ENCODE assay signal across 8 mouse cellular contexts in genomic region chr19:3321617-3322016, GRCm38 (mm10). TPM values are rescaled to one million over a fixed set of nuclear protein-coding genes. Genes with fewer than 3 reads are reported as not detected.
A peak's percentile ranks its signal among the peaks of the same experiment; 100 is the strongest.
DNase-seq lines count a peak whose midpoint lies in the region; ATAC-seq and TF ChIP-seq lines count a peak whose summit lies in the region.

No protein-coding gene starts in this region.

- TF ChIP-seq CTCF in G1E (IDR thresholded peaks at IDR 0.05; ENCODE audit: low read depth, low read length) = no peak
- TF ChIP-seq CTCF in gastrocnemius, adult 2 months (IDR thresholded peaks at IDR 0.05) = no peak
- no peak for TF ChIP-seq CTCF in liver, adult 2 months (IDR thresholded peaks at IDR 0.05; ENCODE audit: low read depth, low read length)

- H3K4me1 ChIP-seq in erythroblast, embryonic 14.5 days (ENCODE audit: control insufficient read depth) = peaks cover 59% of the 10 kb centered on the region
- peaks cover 71% of the 10 kb centered on the region for H3K4me1 ChIP-seq in G1E (ENCODE audit: insufficient read depth, low read depth, low read length)
- peaks cover 35% of the 10 kb centered on the region for H3K4me1 ChIP-seq in hindbrain, embryonic 15.5 days (replicated peaks)
- peaks cover 21% of the 10 kb centered on the region for H3K4me1 ChIP-seq in liver, adult 2 months (ENCODE audit: control insufficient read depth, insufficient read depth, low read length)
- peaks cover 50% of the 10 kb centered on the region for H3K4me1 ChIP-seq in neural tube, embryonic 13.5 days (replicated peaks)
- H3K4me1 ChIP-seq in forebrain, embryonic 11.5 days (replicated peaks; ENCODE audit: control insufficient read depth, insufficient read depth, low read length) = peaks cover 20% of the 10 kb centered on the region; the same call in 1 of the 2 replicates

- WGBS in hindbrain, embryonic 15.5 days = 8% methylated on average over 11 of the region's 11 CpGs
- 4% methylated on average over 11 of the region's 11 CpGs for WGBS in liver, adult 2 months
- 4% methylated on average over 11 of the region's 11 CpGs for WGBS in neural tube, embryonic 13.5 days
- 8% methylated on average over 11 of the region's 11 CpGs for WGBS in forebrain, embryonic 11.5 days

- no peak for ATAC-seq in erythroblast, adult 5-6 weeks (replicated peaks; ENCODE audit: low FRiP score, poor library complexity, severe bottlenecking)
- peak; percentile 65 for ATAC-seq in G1E (ENCODE audit: extremely low read depth, insufficient number of reproducible peaks, low FRiP score, poor library complexity, severe bottlenecking)
- no peak for ATAC-seq in hindbrain, embryonic 15.5 days (ENCODE audit: low FRiP score, low read depth)
- no peak for ATAC-seq in neural tube, embryonic 13.5 days (ENCODE audit: low read depth)
- ATAC-seq in forebrain, embryonic 11.5 days (replicated peaks; ENCODE audit: low FRiP score) = no peak

- H3K27me3 ChIP-seq in erythroblast, embryonic 14.5 days (ENCODE audit: control insufficient read depth) = no peaks in the 10 kb centered on the region
- H3K27me3 ChIP-seq in G1E (ENCODE audit: insufficient read depth, low read length) = peaks cover 2% of the 10 kb centered on the region; the same call in 1 of the 2 replicates
- peaks cover 36% of the 10 kb centered on the region for H3K27me3 ChIP-seq in hindbrain, embryonic 15.5 days
- no peaks in the 10 kb centered on the region for H3K27me3 ChIP-seq in liver, adult 2 months (ENCODE audit: control insufficient read depth, insufficient read depth, low read length)
- H3K27me3 ChIP-seq in neural tube, embryonic 13.5 days = peaks cover 64% of the 10 kb centered on the region
- peaks cover 23% of the 10 kb centered on the region for H3K27me3 ChIP-seq in forebrain, embryonic 11.5 days (ENCODE audit: control insufficient read depth, insufficient read depth, low read length)

- intact Hi-C loops in gastrocnemius, adult 2 months (cut with DNase I) = loop anchor here (2.0 to 5.0 kb wide), 2 partner anchors 36 to 39 kb away; partner anchors contain the start of genes Ighmbp2 and Mrpl21

- 0 out of 2 replicates have a peak, but pooled peaks have one; percentile 7 for TF ChIP-seq POLR2A in liver, adult 2 months (IDR thresholded peaks at IDR 0.05; ENCODE audit: extremely low read depth, insufficient read depth, low read length)

- H3K9ac ChIP-seq in hindbrain, embryonic 15.5 days = no peak overlapping the region
- peak overlapping the region; percentile 16 for H3K9ac ChIP-seq in liver, adult 2 months (ENCODE audit: low read depth, low read length)
- H3K9ac ChIP-seq in neural tube, embryonic 13.5 days = no peak overlapping the region
- H3K9ac ChIP-seq in forebrain, embryonic 11.5 days (ENCODE audit: low read length) = no peak overlapping the region

- peak overlapping the region; percentile 76 for H3K4me3 ChIP-seq in erythroblast, embryonic 14.5 days (replicated peaks)
- H3K4me3 ChIP-seq in G1E (ENCODE audit: low read depth, low read length) = peak overlapping the region; percentile 82
- peak overlapping the region; percentile 75 for H3K4me3 ChIP-seq in gastrocnemius, adult 2 months
- H3K4me3 ChIP-seq in hindbrain, embryonic 15.5 days = peak overlapping the region; percentile 51; the same call in 1 of the 2 replicates
- H3K4me3 ChIP-seq in liver, adult 2 months (ENCODE audit: insufficient read depth, low read depth, low read length) = peak overlapping the region; percentile 88
- no peak overlapping the region for H3K4me3 ChIP-seq in neural tube, embryonic 13.5 days
- H3K4me3 ChIP-seq in forebrain, embryonic 11.5 days (ENCODE audit: low read depth, low read length) = no peak overlapping the region

- peak overlapping the region; percentile 84 for H3K4me2 ChIP-seq in hindbrain, embryonic 15.5 days
- H3K4me2 ChIP-seq in neural tube, embryonic 13.5 days = peak overlapping the region; percentile 82
- H3K4me2 ChIP-seq in forebrain, embryonic 11.5 days (ENCODE audit: low read depth, low read length, severe bottlenecking) = no peak overlapping the region

- peak overlapping the region; percentile 92 for H3K27ac ChIP-seq in gastrocnemius, adult 2 months
- no peak overlapping the region for H3K27ac ChIP-seq in hindbrain, embryonic 15.5 days (replicated peaks)
- H3K27ac ChIP-seq in liver, adult 2 months (replicated peaks; ENCODE audit: insufficient read depth, low read depth, low read length) = peak overlapping the region; percentile 93
- no peak overlapping the region for H3K27ac ChIP-seq in neural tube, embryonic 13.5 days (replicated peaks)
- no peak overlapping the region for H3K27ac ChIP-seq in forebrain, embryonic 11.5 days (ENCODE audit: low read depth, low read length)

- no peaks in the 10 kb centered on the region for H3K9me3 ChIP-seq in erythroblast, embryonic 14.5 days (ENCODE audit: control insufficient read depth, low read length)
- no peaks in the 10 kb centered on the region for H3K9me3 ChIP-seq in G1E (replicated peaks)
- no peaks in the 10 kb centered on the region for H3K9me3 ChIP-seq in hindbrain, embryonic 15.5 days
- no peaks in the 10 kb centered on the region for H3K9me3 ChIP-seq in neural tube, embryonic 13.5 days
- H3K9me3 ChIP-seq in forebrain, embryonic 11.5 days (ENCODE audit: control insufficient read depth, low read length) = no peaks in the 10 kb centered on the region; the same call in 1 of the 2 replicates

- no peaks in the 10 kb centered on the region for H3K79me2 ChIP-seq in liver, adult 2 months (ENCODE audit: control insufficient read depth, insufficient read depth, low read length)

- no peaks in the 10 kb centered on the region for H3K36me3 ChIP-seq in erythroblast, embryonic 14.5 days (ENCODE audit: control insufficient read depth)
- no peaks in the 10 kb centered on the region for H3K36me3 ChIP-seq in G1E (replicated peaks)
- no peaks in the 10 kb centered on the region for H3K36me3 ChIP-seq in hindbrain, embryonic 15.5 days
- H3K36me3 ChIP-seq in liver, adult 2 months (ENCODE audit: control insufficient read depth, insufficient read depth, low read length) = no peaks in the 10 kb centered on the region
- no peaks in the 10 kb centered on the region for H3K36me3 ChIP-seq in neural tube, embryonic 13.5 days
- H3K36me3 ChIP-seq in forebrain, embryonic 11.5 days (ENCODE audit: control insufficient read depth, insufficient read depth, low read length) = no peaks in the 10 kb centered on the region

- peak; percentile 87 for DNase-seq in G1E (ENCODE audit: low spot score)
- DNase-seq in gastrocnemius, adult 2 months = peak; percentile 72
- peak; percentile 49 for DNase-seq in liver, adult 2 months (ENCODE audit: extremely low read depth, low read depth, low spot score)
- DNase-seq in forebrain, embryonic 11.5 days (ENCODE audit: low spot score) = no peak

RNA-seq across cellular contexts. Expression of gene Cpt1a, which starts 0.5 kb away (rescaled TPM):
- 0.04 and 0.29 TPM in 2 replicates for polyA plus RNA-seq in erythroblast, embryonic 14.5 days (2012)
- total RNA-seq in erythroblast, adult 5-6 weeks (2015; ENCODE audit: low replicate concordance) = 11.0 and 15.0 TPM in 2 replicates
- total RNA-seq in erythroblast, adult 5-6 weeks (2017; ENCODE audit: low replicate concordance) = 11.4 and 19.5 TPM in 2 replicates
- total RNA-seq in G1E (2014; fragmentation: Nextera tagmentation) = 15.0 and 15.5 TPM in 2 replicates
- total RNA-seq in G1E (2017) = 21.2 and 22.3 TPM in 2 replicates
- polyA plus RNA-seq in G1E (2012) = 3.2 and 4.1 TPM in 2 replicates
- 1 to 10 TPM; 7.1 to 8.8 TPM for total RNA-seq in gastrocnemius, adult 2 months (2021)
- 17.7 and 18.2 TPM in 2 replicates for polyA plus RNA-seq in hindbrain, embryonic 15.5 days (2015; fragmentation: Nextera tagmentation; extraction: Ambion mirVana)
- total RNA-seq in liver, adult 2 months (2014; rRNA removed) = 162 and 234 TPM in 2 replicates
- polyA plus RNA-seq in liver, adult 2 months (2012; rRNA removed) = 182 and 211 TPM in 2 replicates
- 16.1 and 19.3 TPM in 2 replicates for polyA plus RNA-seq in neural tube, embryonic 13.5 days (2015; fragmentation: Nextera tagmentation; extraction: Ambion mirVana)
- polyA plus RNA-seq in forebrain, embryonic 11.5 days (2014; fragmentation: Nextera tagmentation; extraction: Ambion mirVana) = 10.0 and 10.4 TPM in 2 replicates

RNA-seq across cellular contexts. Expression of gene Ighmbp2, which starts 38.8 kb away (rescaled TPM):
- 0.26 and 0.30 TPM in 2 replicates for polyA plus RNA-seq in erythroblast, embryonic 14.5 days (2012)
- total RNA-seq in erythroblast, adult 5-6 weeks (2015; ENCODE audit: low replicate concordance) = 0.63 TPM in 1 of 2 replicates, not detected in the other
- total RNA-seq in erythroblast, adult 5-6 weeks (2017; ENCODE audit: low replicate concordance) = 0.70 and 2.2 TPM in 2 replicates
- total RNA-seq in G1E (2014; fragmentation: Nextera tagmentation) = 2.8 and 6.5 TPM in 2 replicates
- 5.1 and 5.6 TPM in 2 replicates for total RNA-seq in G1E (2017)
- polyA plus RNA-seq in G1E (2012) = 10.6 and 12.0 TPM in 2 replicates
- 1 to 10 TPM; 3.3 to 4.9 TPM for total RNA-seq in gastrocnemius, adult 2 months (2021)
- polyA plus RNA-seq in hindbrain, embryonic 15.5 days (2015; fragmentation: Nextera tagmentation; extraction: Ambion mirVana) = 9.9 and 11.6 TPM in 2 replicates
- total RNA-seq in liver, adult 2 months (2014; rRNA removed) = 1.7 and 1.8 TPM in 2 replicates
- 2.4 and 3.9 TPM in 2 replicates for polyA plus RNA-seq in liver, adult 2 months (2012; rRNA removed)
- polyA plus RNA-seq in neural tube, embryonic 13.5 days (2015; fragmentation: Nextera tagmentation; extraction: Ambion mirVana) = 9.6 and 10.2 TPM in 2 replicates
- polyA plus RNA-seq in forebrain, embryonic 11.5 days (2014; fragmentation: Nextera tagmentation; extraction: Ambion mirVana) = 9.4 and 10.1 TPM in 2 replicates

RNA-seq across cellular contexts. Expression of gene Mrpl21, which starts 38.9 kb away (rescaled TPM):
- polyA plus RNA-seq in erythroblast, embryonic 14.5 days (2012) = 1.4 and 1.6 TPM in 2 replicates
- 10.0 and 13.1 TPM in 2 replicates for total RNA-seq in erythroblast, adult 5-6 weeks (2015; ENCODE audit: low replicate concordance)
- total RNA-seq in erythroblast, adult 5-6 weeks (2017; ENCODE audit: low replicate concordance) = 7.2 and 18.3 TPM in 2 replicates
- 54.5 and 57.3 TPM in 2 replicates for total RNA-seq in G1E (2014; fragmentation: Nextera tagmentation)
- total RNA-seq in G1E (2017) = 92.9 and 105 TPM in 2 replicates
- 6.9 and 27.4 TPM in 2 replicates for polyA plus RNA-seq in G1E (2012)
- total RNA-seq in gastrocnemius, adult 2 months (2021) = 10 to 100 TPM; 55.5 to 67.3 TPM
- 105 and 106 TPM in 2 replicates for polyA plus RNA-seq in hindbrain, embryonic 15.5 days (2015; fragmentation: Nextera tagmentation; extraction: Ambion mirVana)
- 35.2 and 41.1 TPM in 2 replicates for total RNA-seq in liver, adult 2 months (2014; rRNA removed)
- polyA plus RNA-seq in liver, adult 2 months (2012; rRNA removed) = 45.2 and 46.8 TPM in 2 replicates
- 105 and 112 TPM in 2 replicates for polyA plus RNA-seq in neural tube, embryonic 13.5 days (2015; fragmentation: Nextera tagmentation; extraction: Ambion mirVana)
- polyA plus RNA-seq in forebrain, embryonic 11.5 days (2014; fragmentation: Nextera tagmentation; extraction: Ambion mirVana) = 122 and 131 TPM in 2 replicates

Comparison
In these comparisons a context has a peak if more than half of its experiments do, and no peak if none do; other contexts are left out.
1. H3K4me3 ChIP-seq: peak in erythroblast, embryonic 14.5 days (single experiment), G1E (single experiment), gastrocnemius, adult 2 months (single experiment), hindbrain, embryonic 15.5 days (single experiment) and liver, adult 2 months (single experiment); none in neural tube, embryonic 13.5 days (single experiment) and forebrain, embryonic 11.5 days (single experiment).
2. H3K27ac ChIP-seq: peak in gastrocnemius, adult 2 months (single experiment) and liver, adult 2 months (single experiment); none in hindbrain, embryonic 15.5 days (single experiment), neural tube, embryonic 13.5 days (single experiment) and forebrain, embryonic 11.5 days (single experiment).